Mouse (Mus musculus): ENCODE measurements at regions not wholly inside any gene's neighbourhood (a gene's known extent, or its start where the extent isn't known, plus 50 kb on each side); places are given as distances from the start of the nearest gene placed in this dataset.

GRCm38 (mm10) chr5:12973701-12974100 lies 151.5 kb upstream of the Sema3a start:
- no peaks in the 10 kb centered on the region for H3K9me3 ChIP-seq (replicated peaks; ENCODE audit: insufficient read depth, low read length)
- H3K27ac ChIP-seq (ENCODE audit: control insufficient read depth, low read depth, low read length) = no peak overlapping the region
- no peaks in the 10 kb centered on the region for H3K27me3 ChIP-seq (ENCODE audit: control insufficient read depth in 1 of 2, insufficient read depth in 2 of 2, low read length in 2 of 2)
- no peak overlapping the region for H3K4me3 ChIP-seq (ENCODE audit: control insufficient read depth in 1 of 2, insufficient read depth in 1 of 2, low read depth in 2 of 2, low read length in 2 of 2)
- peaks cover 0 to 15% of the 10 kb centered on the region in 2 experiments; a peak in 2 of 4 replicates for H3K36me3 ChIP-seq (ENCODE audit: control insufficient read depth in 1 of 2, insufficient read depth in 2 of 2, low read length in 2 of 2)
- no peak overlapping the region for H3K9ac ChIP-seq (ENCODE audit: control insufficient read depth, low read depth, low read length, poor library complexity, severe bottlenecking)
- no peak for DNase-seq (ENCODE audit: low read depth, low spot score)
- TF ChIP-seq RAD21 (IDR thresholded peaks at IDR 0.05; ENCODE audit: low read depth, low read length) (no peak), EP300 (IDR thresholded peaks at IDR 0.05; ENCODE audit: low read depth in 1 of 2, low read length in 2 of 2) (no peak), ZNF384 (IDR thresholded peaks at IDR 0.05; ENCODE audit: low read depth, low read length) (no peak), MYC (IDR thresholded peaks at IDR 0.05; ENCODE audit: low read depth, low read length) (no peak), POLR2AphosphoS2 (IDR thresholded peaks at IDR 0.05; ENCODE audit: low read length) (no peak), CHD2 (IDR thresholded peaks at IDR 0.05; ENCODE audit: low read length) (no peak), BHLHE40 (IDR thresholded peaks at IDR 0.05; ENCODE audit: borderline replicate concordance, low read depth, low read length) (no peak), ZC3H11A (IDR thresholded peaks at IDR 0.05; ENCODE audit: low read depth, low read length) (no peak), SIN3A (IDR thresholded peaks at IDR 0.05; ENCODE audit: low read length) (no peak), POLR2A (IDR thresholded peaks at IDR 0.05; ENCODE audit: control insufficient read depth in 1 of 2, insufficient read depth in 1 of 2, low read depth in 1 of 2, low read length in 2 of 2, poor library complexity in 1 of 2) (no peak), TAL1 (IDR thresholded peaks at IDR 0.05; ENCODE audit: low read length) (no peak), MYB (IDR thresholded peaks at IDR 0.05; ENCODE audit: low read depth, low read length) (no peak), NRF1 (IDR thresholded peaks at IDR 0.05; ENCODE audit: insufficient read depth, low read depth, low read length, poor library complexity, severe bottlenecking) (no peak), JUND (IDR thresholded peaks at IDR 0.05; ENCODE audit: low read depth, low read length) (no peak)
- no peaks in the 10 kb centered on the region for H3K79me2 ChIP-seq (ENCODE audit: control insufficient read depth, insufficient read depth, low read length, poor library complexity)
- peaks cover 5 to 18% of the 10 kb centered on the region in 2 experiments; a peak in 3 of 4 replicates for H3K4me1 ChIP-seq (ENCODE audit: control insufficient read depth in 1 of 2, insufficient read depth in 2 of 2, low read length in 2 of 2)

GRCm38 (mm10) chr5:12976015-12976742 lies 149.0 kb upstream of the Sema3a start:
- peaks cover 5 to 25% of the 10 kb centered on the region in 2 experiments; a peak in 3 of 4 replicates for H3K4me1 ChIP-seq (ENCODE audit: control insufficient read depth in 1 of 2, insufficient read depth in 2 of 2, low read length in 2 of 2)
- H3K27me3 ChIP-seq (ENCODE audit: control insufficient read depth in 1 of 2, insufficient read depth in 2 of 2, low read length in 2 of 2) = no peaks in the 10 kb centered on the region
- H3K4me3 ChIP-seq (ENCODE audit: control insufficient read depth in 1 of 2, insufficient read depth in 1 of 2, low read depth in 2 of 2, low read length in 2 of 2) = peak overlapping the region; percentile 13 to 34; a peak in 3 of 4 replicates
- H3K9me3 ChIP-seq (replicated peaks; ENCODE audit: insufficient read depth, low read length) = no peaks in the 10 kb centered on the region
- DNase-seq (ENCODE audit: low read depth, low spot score) = peak; percentile 87
- H3K79me2 ChIP-seq (ENCODE audit: control insufficient read depth, insufficient read depth, low read length, poor library complexity) = no peaks in the 10 kb centered on the region
- H3K9ac ChIP-seq (ENCODE audit: control insufficient read depth, low read depth, low read length, poor library complexity, severe bottlenecking) = peak overlapping the region; percentile 25; the same call in 1 of the 2 replicates
- TF ChIP-seq TCF12 (IDR thresholded peaks at IDR 0.05; ENCODE audit: low read depth, low read length) (0 out of 2 replicates have a peak, but pooled peaks have one; percentile 39), KAT2A (conservative IDR thresholded peaks at IDR 0.05; ENCODE audit: low read depth, low read length) (no peak), ZMIZ1 (IDR thresholded peaks at IDR 0.05; ENCODE audit: low read depth, low read length) (no peak), GATA1 (IDR thresholded peaks at IDR 0.05; ENCODE audit: low read depth, low read length) (peak; percentile 80), ZC3H11A (IDR thresholded peaks at IDR 0.05; ENCODE audit: low read depth, low read length) (no peak), RCOR1 (IDR thresholded peaks at IDR 0.05; ENCODE audit: low read depth, low read length) (no peak), ZNF384 (IDR thresholded peaks at IDR 0.05; ENCODE audit: low read depth, low read length) (peak; percentile 97), MXI1 (IDR thresholded peaks at IDR 0.05; ENCODE audit: low read depth, low read length) (no peak), EP300 (IDR thresholded peaks at IDR 0.05; ENCODE audit: low read depth in 1 of 2, low read length in 2 of 2) (peak; percentile 61 to 68), E2F4 (IDR thresholded peaks at IDR 0.05; ENCODE audit: borderline replicate concordance, low read depth, low read length) (no peak), ELF1 (IDR thresholded peaks at IDR 0.05; ENCODE audit: low read depth, low read length) (no peak; the same call in 1 of the 2 replicates), TBP (IDR thresholded peaks at IDR 0.05; ENCODE audit: low read depth, low read length) (no peak), TAL1 (IDR thresholded peaks at IDR 0.05; ENCODE audit: low read length) (no peak), ETS1 (IDR thresholded peaks at IDR 0.05; ENCODE audit: low read depth, low read length) (peak; percentile 54; the same call in 1 of the 2 replicates), MYB (IDR thresholded peaks at IDR 0.05; ENCODE audit: low read depth, low read length) (peak; percentile 50; the same call in 1 of the 2 replicates), MYC (IDR thresholded peaks at IDR 0.05; ENCODE audit: low read depth, low read length) (no peak), POLR2AphosphoS2 (IDR thresholded peaks at IDR 0.05; ENCODE audit: low read length) (no peak), ZKSCAN1 (IDR thresholded peaks at IDR 0.05; ENCODE audit: low read depth, low read length) (peak; percentile 22; the same call in 1 of the 2 replicates)
- peak overlapping the region; percentile 75 for H3K27ac ChIP-seq (ENCODE audit: control insufficient read depth, low read depth, low read length)
- peaks cover 0 to 19% of the 10 kb centered on the region in 2 experiments; a peak in 2 of 4 replicates for H3K36me3 ChIP-seq (ENCODE audit: control insufficient read depth in 1 of 2, insufficient read depth in 2 of 2, low read length in 2 of 2)

All from MEL (cell line).